Mouse (Mus musculus) heart, embryonic 10.5 days (tissue): ENCODE results near the gene Ebf4. TPM values are rescaled to one million over a fixed set of nuclear protein-coding genes. Genes with fewer than 3 reads are reported as not detected.
A peak's percentile ranks its signal among the peaks of the same experiment; 100 is the strongest.

Source experiments
- DNase-seq: peaks from one replicate; pipeline ENCODE4 v3.0.0-alpha.2; 2017; ENCODE audit warnings: low spot score
- H3K27ac ChIP-seq: fragments of 300-500 bp; sonication (generic); 2 replicates; pipeline ENCODE4 v1.5.1; 2016; ENCODE audit warnings: mild to moderate bottlenecking
- H3K27me3 ChIP-seq: fragments of 300-500 bp; sonication (generic); 2 replicates; pipeline ENCODE4 v1.6.1; 2016; ENCODE audit warnings: mild to moderate bottlenecking; ENCODE audit not compliant: poor library complexity, insufficient read depth, severe bottlenecking
- H3K36me3 ChIP-seq: fragments of 300-500 bp; sonication (generic); 2 replicates; pipeline ENCODE4 v1.6.1; 2016; ENCODE audit warnings: mild to moderate bottlenecking, moderate library complexity
- H3K4me1 ChIP-seq: fragments of 300-500 bp; sonication (generic); 2 replicates; pipeline ENCODE4 v1.6.1; 2016; ENCODE audit warnings: mild to moderate bottlenecking
- H3K4me3 ChIP-seq: fragments of 300-500 bp; sonication (generic); 2 replicates; pipeline ENCODE4 v1.5.1; 2016; ENCODE audit warnings: mild to moderate bottlenecking, moderate library complexity
- H3K9me3 ChIP-seq: fragments of 300-500 bp; sonication (generic); 2 replicates; pipeline ENCODE4 v1.6.1; 2016; ENCODE audit warnings: mild to moderate bottlenecking, moderate library complexity
- WGBS: fragments of 180-500 bp; shearing (Covaris S2); methylation state at CpG from one replicate; pipeline ENCODE4 v1.1.7; 2016; 5-methylcytosine and 5-hydroxymethylcytosine counted together
- polyA plus RNA-seq: library from polyadenylated mRNA; unstranded; fragments of >200 nt; fragmentation: Nextera tagmentation; extraction: Ambion mirVana; gene quantifications from 2 replicates; pipeline ENCODE4 v1.2.1, GENCODE M21; 2016

Ebf4 gene
- polyA plus RNA-seq, 1 experiment from 2014 or later: 1.1 TPM

DNA sequence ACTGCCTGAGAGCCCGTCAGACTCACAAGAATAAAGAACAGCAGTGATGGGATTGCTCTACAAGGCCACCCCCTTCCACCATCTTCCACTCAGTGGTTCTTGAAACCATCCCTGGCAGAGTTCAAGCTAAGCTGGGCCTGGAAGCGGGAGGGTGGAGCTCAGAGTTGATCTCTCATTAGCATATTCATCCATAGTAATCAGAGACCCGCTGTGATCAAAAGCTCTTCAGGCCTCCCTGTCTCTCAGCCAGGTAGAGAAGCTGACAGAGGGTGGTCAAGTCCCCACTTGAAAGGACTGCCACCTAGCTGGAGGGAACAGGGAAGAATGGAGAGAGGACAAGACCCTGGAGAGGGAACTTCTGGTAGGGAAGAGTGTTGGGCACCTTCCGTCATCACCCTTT, 8.0 kb downstream of the Ebf4 start:
- H3K36me3 ChIP-seq: peaks cover 19% of the 10 kb centered on the region
- H3K4me1 ChIP-seq: no peaks in the 10 kb centered on the region
- H3K9me3 ChIP-seq: no peaks in the 10 kb centered on the region
- peaks cover 8% of the 10 kb centered on the region for H3K27me3 ChIP-seq
- WGBS: 55% methylated on average over 4 of the region's 4 CpGs
- no peak for DNase-seq
- no peak overlapping the region for H3K4me3 ChIP-seq
- no peak overlapping the region for H3K27ac ChIP-seq

DNA sequence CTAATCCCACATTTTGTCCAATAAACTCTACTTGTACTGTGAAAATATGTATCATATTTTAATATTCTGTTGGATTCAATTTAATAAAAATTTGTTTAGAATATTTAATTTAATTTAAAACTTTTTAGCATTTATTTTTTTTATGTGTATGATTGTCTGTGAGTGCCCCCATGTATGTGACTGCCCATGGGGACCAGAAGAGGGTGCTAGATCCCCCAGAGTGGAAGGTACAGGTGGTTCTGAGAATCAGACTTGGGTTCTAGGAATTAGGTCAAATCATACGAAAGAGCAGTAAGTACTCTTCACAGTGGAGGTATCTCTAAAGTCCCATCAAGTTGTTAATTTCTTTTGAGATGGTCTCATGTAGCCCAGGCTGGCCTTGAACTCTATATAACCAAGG, 32.1 kb downstream of the Ebf4 start:
- Histone ChIP-seq H3K4me3 (no peak overlapping the region), H3K36me3 (no peaks in the 10 kb centered on the region), H3K27me3 (no peaks in the 10 kb centered on the region), H3K9me3 (no peaks in the 10 kb centered on the region), H3K4me1 (no peaks in the 10 kb centered on the region), H3K27ac (no peak overlapping the region)
- 72% methylated on average over 1 of the region's 1 CpGs for WGBS
- DNase-seq: no peak

DNA sequence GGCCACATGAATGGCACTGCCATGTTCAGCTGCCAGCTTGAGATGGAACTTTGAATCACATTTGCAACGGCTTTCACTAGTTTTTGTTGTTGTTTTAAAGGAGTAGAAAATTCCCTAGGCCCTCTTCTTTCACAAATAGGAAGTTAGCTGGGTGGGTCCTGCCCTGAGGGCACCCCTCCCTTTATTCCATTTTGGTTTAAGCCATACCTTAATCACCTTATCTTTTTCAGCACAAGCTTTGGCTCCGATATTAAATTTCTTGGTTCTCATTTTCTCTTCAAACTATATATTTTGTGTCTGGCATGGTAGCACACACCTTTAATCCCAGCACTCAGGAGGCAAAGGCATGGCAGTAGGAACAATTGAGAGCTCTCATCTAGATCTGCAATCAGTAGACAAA, 34.5 kb downstream of the Ebf4 start:
- Histone ChIP-seq H3K4me1 (no peaks in the 10 kb centered on the region), H3K27me3 (no peaks in the 10 kb centered on the region), H3K36me3 (no peaks in the 10 kb centered on the region), H3K4me3 (no peak overlapping the region), H3K27ac (no peak overlapping the region), H3K9me3 (no peaks in the 10 kb centered on the region)
- DNase-seq: no peak
- whole genome bisulfite sequencing: 84% methylated on average over 2 of the region's 2 CpGs

DNA sequence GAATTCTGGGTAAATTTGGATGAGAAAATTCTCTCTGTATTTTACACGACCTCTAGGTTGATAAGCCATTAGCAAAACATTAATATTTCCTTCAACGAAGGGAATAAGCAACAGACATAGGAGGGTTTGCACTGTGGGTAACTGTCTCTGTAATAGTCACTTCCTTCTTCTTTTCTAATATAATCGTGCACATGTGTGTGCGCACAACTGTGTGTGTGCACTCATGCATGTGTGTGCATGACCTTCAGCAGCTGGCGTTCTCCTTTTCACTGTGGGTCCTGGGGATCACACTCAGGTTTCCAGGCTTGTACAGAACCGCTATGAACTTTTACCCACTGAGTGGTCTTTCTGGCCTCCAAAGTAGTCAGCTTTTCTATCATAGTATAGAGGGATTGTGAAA, 40.1 kb downstream of the Ebf4 start:
- Histone ChIP-seq H3K4me3 (no peak overlapping the region), H3K4me1 (no peaks in the 10 kb centered on the region), H3K36me3 (no peaks in the 10 kb centered on the region), H3K27ac (no peak overlapping the region), H3K27me3 (no peaks in the 10 kb centered on the region), H3K9me3 (no peaks in the 10 kb centered on the region)
- WGBS: 82% methylated on average over 6 of the region's 6 CpGs
- no peak for DNase-seq

DNA sequence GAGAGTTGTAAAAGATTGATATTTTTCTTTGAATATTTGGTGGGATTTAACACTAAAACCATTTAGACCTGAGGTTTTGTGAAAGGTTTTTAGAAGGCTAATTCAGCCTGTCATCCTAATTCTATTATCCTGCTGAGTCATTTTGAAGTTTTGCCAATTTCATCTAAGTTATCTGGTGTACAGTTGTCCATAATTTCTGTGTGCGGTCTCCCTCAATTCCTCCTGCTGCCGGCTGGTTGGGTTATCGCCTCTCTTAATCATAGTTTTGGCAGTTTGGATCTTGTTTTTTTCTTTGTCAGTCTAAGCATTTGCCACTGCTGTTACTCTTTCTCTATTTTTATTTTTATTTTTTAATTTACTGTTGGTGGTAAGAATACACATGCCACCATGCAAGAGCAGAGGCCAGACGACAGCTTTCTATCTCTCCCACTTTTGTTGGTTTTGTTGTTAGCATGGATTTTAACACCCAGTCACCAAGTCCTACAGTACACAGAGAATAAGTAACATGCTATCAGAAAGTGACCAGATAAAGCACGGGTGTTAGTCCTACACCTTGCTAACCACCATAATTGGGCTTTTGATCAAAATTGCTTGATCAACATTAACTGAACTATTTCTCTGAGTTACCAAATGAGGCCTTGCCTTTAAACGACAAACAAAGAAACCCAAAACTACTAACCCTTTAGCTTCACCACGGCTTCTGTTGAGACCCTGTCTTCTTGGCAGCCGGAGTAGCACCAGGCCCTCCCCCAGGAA, 45.7 kb downstream of the Ebf4 start:
- H3K4me3 ChIP-seq: no peak overlapping the region
- no peak for DNase-seq
- H3K9me3 ChIP-seq: no peaks in the 10 kb centered on the region
- H3K27me3 ChIP-seq: peaks cover 4% of the 10 kb centered on the region; the same call in 1 of the 2 replicates
- no peaks in the 10 kb centered on the region for H3K36me3 ChIP-seq
- 81% methylated on average over 8 of the region's 8 CpGs for WGBS
- H3K4me1 ChIP-seq: no peaks in the 10 kb centered on the region
- no peak overlapping the region for H3K27ac ChIP-seq

DNA sequence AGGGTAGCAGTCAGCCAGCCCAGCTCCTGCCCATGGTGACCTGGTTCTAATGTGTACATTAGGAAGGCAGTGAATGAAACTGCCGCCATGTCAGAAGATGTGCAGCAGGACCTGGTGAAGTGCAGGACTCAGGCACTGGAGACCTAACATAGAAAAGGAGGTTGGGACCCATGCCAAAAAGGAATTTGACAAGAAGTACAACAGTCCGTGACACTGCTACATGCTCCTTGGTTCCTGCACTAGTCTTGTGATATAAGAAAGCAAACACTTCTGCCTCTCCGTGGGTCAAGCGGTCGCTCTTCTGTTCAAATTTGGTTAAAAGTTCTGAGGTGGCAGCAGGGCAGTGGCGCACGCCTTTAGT, 46.2 kb downstream of the Ebf4 start:
- DNase-seq: no peak
- Histone ChIP-seq H3K4me1 (no peaks in the 10 kb centered on the region), H3K27me3 (peaks cover 5% of the 10 kb centered on the region; the same call in 1 of the 2 replicates), H3K36me3 (no peaks in the 10 kb centered on the region), H3K27ac (no peak overlapping the region), H3K4me3 (no peak overlapping the region), H3K9me3 (no peaks in the 10 kb centered on the region)
- 83% methylated on average over 7 of the region's 7 CpGs for WGBS

DNA sequence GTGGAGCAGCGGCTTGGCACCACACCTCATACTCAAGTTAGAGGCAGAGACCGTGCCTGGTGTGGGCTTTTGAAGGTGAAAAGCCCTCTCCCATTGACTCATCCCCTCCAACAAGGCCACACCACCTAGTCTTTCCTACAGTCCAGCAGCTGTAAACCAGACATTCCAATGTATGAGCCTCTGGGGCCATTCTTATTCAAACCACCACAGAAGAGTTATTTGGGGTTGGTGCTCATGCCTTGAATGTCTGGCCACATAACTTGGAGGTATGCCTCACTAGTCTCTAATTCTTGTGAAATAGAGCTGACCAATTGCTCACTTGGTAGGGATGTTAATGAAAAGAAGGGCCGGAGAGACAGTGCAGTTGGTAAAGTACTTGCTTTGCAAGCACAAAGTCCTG, 55.4 kb downstream of the Ebf4 start:
- DNase-seq: no peak
- Histone ChIP-seq H3K27ac (no peak overlapping the region), H3K27me3 (peaks cover 4% of the 10 kb centered on the region; the same call in 1 of the 2 replicates), H3K9me3 (no peaks in the 10 kb centered on the region), H3K4me1 (no peaks in the 10 kb centered on the region), H3K4me3 (no peak overlapping the region), H3K36me3 (no peaks in the 10 kb centered on the region)
- 84% methylated on average over 3 of the region's 3 CpGs for WGBS

DNA sequence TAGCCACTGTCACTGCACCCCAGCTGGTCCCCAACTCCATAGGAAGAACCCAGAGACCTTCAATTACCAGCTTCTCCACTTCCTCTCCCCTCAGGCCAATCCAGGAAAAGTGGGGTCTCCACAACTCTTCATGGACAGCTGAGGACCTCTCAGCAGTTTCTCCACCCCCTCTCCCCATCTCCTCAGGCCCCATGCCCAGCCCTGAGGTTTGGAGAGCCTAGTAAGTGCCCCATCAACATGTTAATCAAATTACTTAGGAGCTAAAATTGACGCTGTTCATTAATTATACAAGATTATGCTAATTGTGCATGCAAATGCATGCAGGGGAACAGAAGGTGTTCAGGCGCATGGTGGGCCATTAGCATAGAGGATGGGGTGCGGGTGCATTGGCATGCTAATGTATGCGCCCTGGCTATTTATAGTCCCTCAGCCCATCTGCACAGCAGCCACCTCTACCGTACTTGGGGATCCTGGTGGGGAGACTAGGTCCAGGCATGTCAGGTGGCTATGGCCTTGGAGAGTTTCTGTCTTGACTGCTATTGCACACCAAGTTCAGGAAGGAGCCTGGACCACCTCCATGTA, 56.9 kb downstream of the Ebf4 start:
- Histone ChIP-seq H3K27ac (no peak overlapping the region), H3K4me1 (no peaks in the 10 kb centered on the region), H3K9me3 (no peaks in the 10 kb centered on the region), H3K27me3 (peaks cover 3% of the 10 kb centered on the region; the same call in 1 of the 2 replicates), H3K4me3 (no peak overlapping the region), H3K36me3 (no peaks in the 10 kb centered on the region)
- WGBS: 39% methylated on average over 5 of the region's 5 CpGs
- no peak for DNase-seq

DNA sequence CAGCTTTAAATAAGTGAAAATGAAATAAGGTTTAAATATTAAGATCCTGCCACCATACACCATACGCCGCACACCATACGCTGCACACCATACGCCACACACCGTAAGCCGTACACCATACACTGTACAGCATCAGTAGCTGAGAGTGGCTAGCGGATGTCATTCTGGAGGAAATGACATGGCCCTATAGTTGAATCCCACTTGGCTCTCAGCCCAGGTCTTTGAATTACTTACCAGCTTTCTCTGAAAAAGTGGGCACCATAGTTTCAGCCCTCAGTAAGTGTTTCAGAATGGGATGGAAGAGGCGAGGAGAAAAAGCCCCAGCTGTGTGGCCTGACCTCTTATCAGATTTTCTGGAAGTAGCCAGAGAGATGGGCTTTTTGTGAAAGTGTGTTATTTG, 58.4 kb downstream of the Ebf4 start:
- Histone ChIP-seq H3K36me3 (no peaks in the 10 kb centered on the region), H3K27me3 (peaks cover 18% of the 10 kb centered on the region), H3K4me1 (no peaks in the 10 kb centered on the region), H3K9me3 (no peaks in the 10 kb centered on the region), H3K27ac (no peak overlapping the region), H3K4me3 (no peak overlapping the region)
- no peak for DNase-seq
- whole genome bisulfite sequencing: 90% methylated on average over 8 of the region's 8 CpGs

DNA sequence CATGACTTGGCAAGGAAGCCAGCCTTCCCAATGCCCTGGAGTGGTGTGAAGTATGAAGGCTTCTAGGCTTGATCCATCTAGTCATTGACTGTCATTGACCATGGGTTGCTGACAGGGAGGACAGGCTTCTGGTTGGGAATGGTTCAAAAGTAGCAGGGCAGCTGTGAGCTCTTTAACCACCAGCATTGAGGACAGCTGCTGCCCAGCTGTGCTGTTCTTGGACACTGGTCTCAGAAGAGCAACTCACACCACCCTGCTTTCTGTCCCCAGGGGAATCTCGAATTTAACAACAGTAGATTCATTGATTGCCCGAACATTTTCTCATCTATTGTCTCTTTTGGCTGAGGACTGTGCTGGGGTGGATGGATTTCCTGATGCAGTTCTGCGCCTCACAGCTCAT, 58.9 kb downstream of the Ebf4 start:
- no peak for DNase-seq
- Histone ChIP-seq H3K27me3 (peaks cover 22% of the 10 kb centered on the region), H3K9me3 (no peaks in the 10 kb centered on the region), H3K36me3 (no peaks in the 10 kb centered on the region), H3K27ac (no peak overlapping the region), H3K4me1 (no peaks in the 10 kb centered on the region), H3K4me3 (no peak overlapping the region)
- WGBS: 60% methylated on average over 3 of the region's 3 CpGs

DNA sequence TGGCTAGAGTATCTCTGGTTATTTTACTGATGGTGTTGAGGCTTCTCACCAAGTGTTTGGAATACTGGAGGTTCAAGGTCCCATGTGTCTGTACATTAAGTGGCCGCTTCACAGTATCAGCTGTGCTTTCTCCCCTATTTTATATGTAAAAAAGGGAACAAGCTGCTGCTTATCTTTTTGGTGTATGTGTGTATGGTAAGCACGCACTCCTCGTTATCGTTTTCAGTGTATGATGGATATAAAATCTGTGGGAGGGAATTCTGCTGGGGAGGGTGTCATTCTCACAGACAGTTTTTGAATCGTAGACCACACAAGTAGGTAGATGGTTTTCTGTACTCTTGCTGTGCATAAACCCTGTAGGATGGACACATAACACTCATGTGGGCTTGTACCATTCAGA, 62.6 kb downstream of the Ebf4 start:
- Histone ChIP-seq H3K36me3 (no peaks in the 10 kb centered on the region), H3K27ac (no peak overlapping the region), H3K4me3 (no peak overlapping the region), H3K4me1 (peaks cover 10% of the 10 kb centered on the region; the same call in 1 of the 2 replicates), H3K27me3 (peaks cover 59% of the 10 kb centered on the region), H3K9me3 (no peaks in the 10 kb centered on the region)
- WGBS: 88% methylated on average over 5 of the region's 5 CpGs
- DNase-seq: no peak

DNA sequence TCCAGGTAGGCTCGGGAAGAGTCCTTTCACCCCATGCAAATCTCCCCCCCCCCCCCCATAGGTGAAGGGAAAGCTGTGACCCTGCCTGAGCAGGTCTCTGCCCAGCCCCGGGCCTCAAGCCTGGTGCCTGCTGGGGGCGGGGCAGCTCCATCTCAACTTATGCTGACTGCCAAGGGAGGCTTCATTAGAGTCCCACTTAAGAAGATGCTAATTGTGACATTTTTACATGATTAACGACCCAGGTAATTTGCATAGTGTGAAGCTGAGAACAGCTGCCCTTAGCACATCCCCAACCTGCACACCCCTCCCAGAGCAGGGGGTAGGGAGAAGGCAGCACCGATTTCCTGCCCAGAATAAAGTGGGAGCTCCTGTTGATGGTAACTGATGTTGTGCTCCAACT, 63.9 kb downstream of the Ebf4 start:
- WGBS: 14% methylated on average over 5 of the region's 5 CpGs

DNA sequence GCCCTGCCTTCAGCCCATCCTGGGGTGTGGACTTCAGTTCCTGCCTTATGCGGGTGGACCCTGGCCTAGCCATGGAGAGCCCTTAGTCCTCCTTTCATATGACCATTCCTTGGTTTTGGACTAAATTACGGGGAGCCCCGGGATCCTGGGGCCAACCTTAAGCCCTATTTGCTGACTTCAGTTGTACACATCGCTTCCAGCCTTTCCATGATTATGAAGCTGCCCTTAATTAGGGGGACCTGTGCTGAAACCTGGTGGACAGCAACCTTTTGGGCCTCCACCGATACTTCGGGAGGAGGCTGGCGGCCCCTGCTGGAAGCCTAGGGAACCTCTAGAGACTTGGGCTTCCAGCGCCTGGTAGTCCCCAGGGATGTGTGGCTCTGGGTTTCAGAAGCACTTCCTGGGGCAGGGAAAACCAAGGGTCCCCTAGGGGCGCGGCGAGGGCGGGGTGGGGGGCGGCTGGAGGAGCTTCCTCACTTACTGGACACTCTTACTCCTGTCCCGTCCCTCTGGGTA, 67.6 kb downstream of the Ebf4 start:
- Histone ChIP-seq H3K9me3 (no peaks in the 10 kb centered on the region), H3K27me3 (peaks cover 94% of the 10 kb centered on the region), H3K4me1 (peaks cover 21% of the 10 kb centered on the region), H3K4me3 (no peak overlapping the region), H3K36me3 (no peaks in the 10 kb centered on the region), H3K27ac (no peak overlapping the region)
- peak; percentile 81 for DNase-seq
- 2% methylated on average over 14 of the region's 14 CpGs for WGBS

More for the DNA sequence above, 63.9 kb downstream of the Ebf4 start:
- no peak overlapping the region for H3K27ac ChIP-seq
- H3K4me3 ChIP-seq: no peak overlapping the region
- no peaks in the 10 kb centered on the region for H3K9me3 ChIP-seq
- no peaks in the 10 kb centered on the region for H3K36me3 ChIP-seq
- DNase-seq: no peak
- peaks cover 12% of the 10 kb centered on the region; the same call in 1 of the 2 replicates for H3K4me1 ChIP-seq
- peaks cover 72% of the 10 kb centered on the region for H3K27me3 ChIP-seq
